In the genomic region with DNA sequence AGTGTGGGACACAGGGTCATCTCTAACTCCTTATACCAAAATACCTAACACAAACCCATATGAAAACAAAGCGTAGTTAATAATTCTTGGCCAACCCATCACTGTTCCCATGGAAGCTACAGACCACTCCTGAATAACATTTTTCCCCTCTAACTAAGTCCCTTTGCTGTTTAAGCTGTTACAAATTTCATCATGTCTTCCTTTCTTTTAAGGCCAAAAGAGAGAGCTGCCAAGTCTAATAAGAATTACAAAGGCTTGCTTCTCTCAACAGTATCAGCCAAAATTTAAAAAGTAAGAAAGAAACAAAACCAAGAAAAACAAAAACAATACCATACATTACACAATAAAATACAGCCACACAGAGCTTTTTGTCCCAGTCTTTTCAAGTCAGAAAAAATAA, we compare ENCODE assay signal across 13 mouse cellular contexts. TPM values are rescaled to one million over a fixed set of nuclear protein-coding genes. Genes with fewer than 3 reads are reported as not detected.
DNase-seq lines count a peak whose midpoint lies in the region; ATAC-seq and TF ChIP-seq lines count a peak whose summit lies in the region.
"Had no signal": no experiment of that assay in that cellular context is flagged by ENCODE, and none has a peak within 500 bp of the region (broad histone marks: within the 10 kb centered on the region; RNA-seq: fewer than 3 reads in every experiment).

No protein-coding gene starts in this region.

- H3K9ac ChIP-seq in hindbrain, embryonic 13.5 days: no peak overlapping the region; the same call in 1 of the 2 replicates
- H3K9ac ChIP-seq in forebrain, postnatal 0 days: peak overlapping the region; percentile 19; the same call in 1 of the 2 replicates
- no peak overlapping the region for H3K9ac ChIP-seq in midbrain, postnatal 0 days (replicated peaks; ENCODE audit: low read length, poor library complexity, severe bottlenecking)
- H3K9ac ChIP-seq: liver, embryonic 12.5 days; lung, embryonic 15.5 days had no signal

- no peak for ATAC-seq in hindbrain, embryonic 13.5 days (ENCODE audit: low FRiP score)
- no peak for ATAC-seq in forebrain, postnatal 0 days
- no peak for ATAC-seq in midbrain, postnatal 0 days (ENCODE audit: low FRiP score)
- ATAC-seq: intestine, embryonic 16.5 days; liver, embryonic 12.5 days had no signal

- 68% methylated on average over 1 of the region's 1 CpGs for WGBS in hindbrain, embryonic 13.5 days
- 73% methylated on average over 1 of the region's 1 CpGs for whole genome bisulfite sequencing in hindbrain, embryonic 10.5 days
- WGBS in forebrain, postnatal 0 days: 53% methylated on average over 1 of the region's 1 CpGs
- 59% methylated on average over 1 of the region's 1 CpGs for WGBS in midbrain, postnatal 0 days

- H3K27ac ChIP-seq in hindbrain, embryonic 13.5 days: no peak overlapping the region; the same call in 1 of the 2 replicates
- H3K27ac ChIP-seq in hindbrain, embryonic 10.5 days: no peak overlapping the region
- peak overlapping the region; percentile 29; the same call in 1 of the 2 replicates for H3K27ac ChIP-seq in forebrain, postnatal 0 days (ENCODE audit: low read depth, low read length)
- H3K27ac ChIP-seq in midbrain, postnatal 0 days (ENCODE audit: low read depth, low read length): no peak overlapping the region
- H3K27ac ChIP-seq: liver, embryonic 12.5 days; lung, embryonic 15.5 days had no signal

- no peak for DNase-seq in hindbrain, embryonic 10.5 days (ENCODE audit: low spot score)
- peak; percentile 51 for DNase-seq in brain, embryonic 14.5 days (ENCODE audit: low read depth)
- no peak for DNase-seq in forebrain, postnatal 0 days
- peak; percentile 30 for DNase-seq in midbrain, postnatal 0 days (ENCODE audit: low spot score)
- DNase-seq in thymus, postnatal 25 days: no peak
- DNase-seq in natural killer cell, adult 2 months (ENCODE audit: low spot score in 2 of 2): no peak
- DNase-seq: adrenal gland, postnatal 36 days had no signal

- H3K4me2 ChIP-seq in hindbrain, embryonic 13.5 days: peak overlapping the region; percentile 54
- H3K4me2 ChIP-seq in forebrain, postnatal 0 days (ENCODE audit: low read depth): peak overlapping the region; percentile 44
- peak overlapping the region; percentile 48 for H3K4me2 ChIP-seq in midbrain, postnatal 0 days (ENCODE audit: low read depth, low read length, poor library complexity, severe bottlenecking)
- H3K4me2 ChIP-seq: heart, embryonic 11.5 days; liver, embryonic 12.5 days; lung, embryonic 15.5 days had no signal

- peaks cover 12% of the 10 kb centered on the region for H3K9me3 ChIP-seq in hindbrain, embryonic 13.5 days
- H3K9me3 ChIP-seq in hindbrain, embryonic 10.5 days: peaks cover 16% of the 10 kb centered on the region
- H3K9me3 ChIP-seq in forebrain, postnatal 0 days (ENCODE audit: low read length): no peaks in the 10 kb centered on the region
- 0 out of 2 replicates have a peak, but pooled peaks cover 5% of the 10 kb centered on the region for H3K9me3 ChIP-seq in midbrain, postnatal 0 days (ENCODE audit: low read length)
- H3K9me3 ChIP-seq: lung, embryonic 15.5 days had no signal

- peak overlapping the region; percentile 34 for H3K4me3 ChIP-seq in hindbrain, embryonic 13.5 days
- H3K4me3 ChIP-seq in hindbrain, embryonic 10.5 days: no peak overlapping the region
- peak overlapping the region; percentile 21; the same call in 1 of the 2 replicates for H3K4me3 ChIP-seq in forebrain, postnatal 0 days (ENCODE audit: low read depth, low read length)
- peak overlapping the region; percentile 27 for H3K4me3 ChIP-seq in midbrain, postnatal 0 days (ENCODE audit: low read depth, low read length)
- H3K4me3 ChIP-seq: erythroblast, embryonic 14.5 days; liver, embryonic 12.5 days; lung, embryonic 15.5 days had no signal

- H3K27me3 ChIP-seq in hindbrain, embryonic 13.5 days: no peaks in the 10 kb centered on the region
- H3K27me3 ChIP-seq in hindbrain, embryonic 10.5 days (ENCODE audit: insufficient read depth, poor library complexity, severe bottlenecking): peaks cover 4% of the 10 kb centered on the region; the same call in 1 of the 2 replicates
- no peaks in the 10 kb centered on the region for H3K27me3 ChIP-seq in forebrain, postnatal 0 days (ENCODE audit: insufficient read depth, low read length)
- H3K27me3 ChIP-seq in midbrain, postnatal 0 days (ENCODE audit: insufficient read depth, low read length): no peaks in the 10 kb centered on the region
- H3K27me3 ChIP-seq: liver, embryonic 12.5 days; lung, embryonic 15.5 days had no signal

- no peak for TF ChIP-seq POLR2A in brain, embryonic 14.5 days (IDR thresholded peaks at IDR 0.05; ENCODE audit: borderline replicate concordance, extremely low read depth, insufficient read depth, insufficient read length, poor library complexity, severe bottlenecking)

- peaks cover 21% of the 10 kb centered on the region for H3K36me3 ChIP-seq in hindbrain, embryonic 13.5 days
- H3K36me3 ChIP-seq in hindbrain, embryonic 10.5 days: peaks cover 18% of the 10 kb centered on the region
- H3K36me3 ChIP-seq in forebrain, postnatal 0 days (ENCODE audit: insufficient read depth): peaks cover 17% of the 10 kb centered on the region
- H3K36me3 ChIP-seq in midbrain, postnatal 0 days (ENCODE audit: insufficient read depth, low read length): peaks cover 15% of the 10 kb centered on the region
- H3K36me3 ChIP-seq: liver, embryonic 12.5 days; lung, embryonic 15.5 days had no signal

- no peak for TF ChIP-seq CTCF in brain, embryonic 14.5 days (IDR thresholded peaks at IDR 0.05; ENCODE audit: borderline replicate concordance, extremely low read depth, insufficient read depth, insufficient read length)
- no peak for TF ChIP-seq CTCF in forebrain, postnatal 0 days (IDR thresholded peaks at IDR 0.05; ENCODE audit: low read depth)
- no peak for TF ChIP-seq CTCF in midbrain, postnatal 0 days (IDR thresholded peaks at IDR 0.05)

- H3K4me1 ChIP-seq in hindbrain, embryonic 13.5 days (replicated peaks): peaks cover 30% of the 10 kb centered on the region
- H3K4me1 ChIP-seq in hindbrain, embryonic 10.5 days (replicated peaks): peaks cover 8% of the 10 kb centered on the region; the same call in 1 of the 2 replicates
- H3K4me1 ChIP-seq in forebrain, postnatal 0 days (ENCODE audit: insufficient read depth): peaks cover 10% of the 10 kb centered on the region
- H3K4me1 ChIP-seq in midbrain, postnatal 0 days (ENCODE audit: insufficient read depth, low read length): peaks cover 4% of the 10 kb centered on the region; the same call in 1 of the 2 replicates
- H3K4me1 ChIP-seq: liver, embryonic 12.5 days; lung, embryonic 15.5 days had no signal

RNA-seq across cellular contexts. Expression of a gene that starts 6.5 kb away (rescaled TPM):
- 142 and 143 TPM in 2 replicates for polyA plus RNA-seq in hindbrain, embryonic 13.5 days (2015; fragmentation: Nextera tagmentation; extraction: Ambion mirVana)
- polyA plus RNA-seq in hindbrain, embryonic 10.5 days (2016; fragmentation: Nextera tagmentation; extraction: Ambion mirVana): 8.6 and 15.4 TPM in 2 replicates
- polyA plus RNA-seq in brain, embryonic 14.5 days (2012; rRNA removed): 68.4 and 123 TPM in 2 replicates
- total RNA-seq in forebrain, postnatal 0 days (2014; rRNA removed): 348 and 376 TPM in 2 replicates
- polyA plus RNA-seq in forebrain, postnatal 0 days (2015; fragmentation: Nextera tagmentation; extraction: Ambion mirVana): 99.8 and 242 TPM in 2 replicates
- 472 and 498 TPM in 2 replicates for total RNA-seq in midbrain, postnatal 0 days (2014; rRNA removed)
- polyA plus RNA-seq in midbrain, postnatal 0 days (2015; fragmentation: Nextera tagmentation; extraction: Ambion mirVana): 209 and 240 TPM in 2 replicates
- polyA plus RNA-seq: erythroblast, embryonic 14.5 days had no signal

Comparison
In these comparisons a context has a peak if more than half of its experiments do, and no peak if none do; other contexts are left out.
1. DNase-seq: peak in brain, embryonic 14.5 days (single experiment) and midbrain, postnatal 0 days (single experiment); none in hindbrain, embryonic 10.5 days (single experiment), forebrain, postnatal 0 days (single experiment), thymus, postnatal 25 days (single experiment) and natural killer cell, adult 2 months (0 of 2).
2. Peak in every context shown above with its lines, with median percentiles within 50 percentile points of each other: H3K4me2 ChIP-seq.